Mouse (Mus musculus) midbrain, embryonic 16.5 days (tissue): ENCODE measurements around the gene Slc46a2. TPM values are rescaled to one million over a fixed set of nuclear protein-coding genes. Genes with fewer than 3 reads are reported as not detected.

ENCODE experiments used
- ATAC-seq: fragments of 200-750 bp; cut with Nextera tagmentation; 2 replicates; pipeline ENCODE4 v1.8.0; 2017; ENCODE audit warnings: moderate TSS enrichment
- H3K27ac ChIP-seq: fragments of 300-500 bp; sonication (generic); 2 replicates; pipeline ENCODE4 v1.5.1; 2014; ENCODE audit warnings: mild to moderate bottlenecking, low read length, mixed read lengths
- H3K27me3 ChIP-seq: fragments of 300-500 bp; sonication (generic); 2 replicates; pipeline ENCODE4 v1.6.1; 2014; ENCODE audit warnings: low read depth, low read length, mixed read lengths; ENCODE audit not compliant: control insufficient read depth, insufficient read depth
- H3K36me3 ChIP-seq: fragments of 300-500 bp; sonication (generic); 2 replicates; pipeline ENCODE4 v1.6.1; 2014; ENCODE audit warnings: mild to moderate bottlenecking, low read length, moderate library complexity, mixed read lengths; ENCODE audit not compliant: control insufficient read depth, insufficient read depth
- H3K4me1 ChIP-seq: fragments of 300-500 bp; sonication (generic); 2 replicates; pipeline ENCODE4 v1.6.1; 2014; ENCODE audit warnings: mild to moderate bottlenecking, low read length, mixed read lengths; ENCODE audit not compliant: control insufficient read depth, insufficient read depth
- H3K4me2 ChIP-seq: fragments of 300-500 bp; sonication (generic); 2 replicates; pipeline ENCODE4 v1.6.1; 2014; ENCODE audit warnings: mild to moderate bottlenecking, low read length, mixed read lengths
- H3K4me3 ChIP-seq: fragments of 300-500 bp; sonication (generic); 2 replicates; pipeline ENCODE4 v1.5.1; 2014; ENCODE audit warnings: low read depth, mild to moderate bottlenecking, low read length, moderate library complexity, mixed read lengths
- H3K9ac ChIP-seq: fragments of 300-500 bp; sonication (generic); 2 replicates; pipeline ENCODE4 v1.6.1; 2014; ENCODE audit warnings: low read depth, low read length, mixed read lengths
- H3K9me3 ChIP-seq: fragments of 300-500 bp; sonication (generic); replicated peaks from 2 replicates; pipeline ENCODE4 v1.6.1; 2014; ENCODE audit warnings: mild to moderate bottlenecking, low read length, mixed read lengths; ENCODE audit not compliant: control insufficient read depth, poor library complexity, severe bottlenecking
- WGBS: fragments of 180-500 bp; shearing (Covaris S2); extraction: QIAGEN DNeasy Blood & Tissue Kit; methylation state at CpG from one replicate; pipeline ENCODE4 v1.1.7; 2014; 5-methylcytosine and 5-hydroxymethylcytosine counted together
- polyA plus RNA-seq: library from polyadenylated mRNA; unstranded; fragments of >200 nt; fragmentation: Nextera tagmentation; extraction: Ambion mirVana; gene quantifications from 2 replicates; pipeline ENCODE4 v1.2.1, GENCODE M21; 2015

Slc46a2 gene
- polyA plus RNA-seq, 1 experiment from 2014 or later, result 0.08 TPM

GRCm38 (mm10) chr4:59917966-59918365 is 3.1 kb upstream of the Slc46a2 start:
- Histone ChIP-seq H3K4me3 (no peak overlapping the region), H3K27ac (no peak overlapping the region), H3K4me1 (no peaks in the 10 kb centered on the region), H3K4me2 (no peak overlapping the region), H3K36me3 (no peaks in the 10 kb centered on the region), H3K9me3 (no peaks in the 10 kb centered on the region), H3K27me3 (0 out of 2 replicates have a peak, but pooled peaks cover 3% of the 10 kb centered on the region), H3K9ac (no peak overlapping the region)
- 94% methylated on average over 3 of the region's 3 CpGs for WGBS
- ATAC-seq, result no peak

GRCm38 (mm10) chr4:59908785-59909184 is 6.1 kb downstream of the Slc46a2 start:
- H3K9me3 ChIP-seq, result no peaks in the 10 kb centered on the region
- WGBS, result 98% methylated on average over 2 of the region's 2 CpGs
- no peak for ATAC-seq
- no peak overlapping the region for H3K4me3 ChIP-seq
- H3K36me3 ChIP-seq, result no peaks in the 10 kb centered on the region
- no peaks in the 10 kb centered on the region for H3K27me3 ChIP-seq
- H3K4me2 ChIP-seq, result no peak overlapping the region
- no peaks in the 10 kb centered on the region for H3K4me1 ChIP-seq
- H3K9ac ChIP-seq, result no peak overlapping the region
- no peak overlapping the region for H3K27ac ChIP-seq

DNA sequence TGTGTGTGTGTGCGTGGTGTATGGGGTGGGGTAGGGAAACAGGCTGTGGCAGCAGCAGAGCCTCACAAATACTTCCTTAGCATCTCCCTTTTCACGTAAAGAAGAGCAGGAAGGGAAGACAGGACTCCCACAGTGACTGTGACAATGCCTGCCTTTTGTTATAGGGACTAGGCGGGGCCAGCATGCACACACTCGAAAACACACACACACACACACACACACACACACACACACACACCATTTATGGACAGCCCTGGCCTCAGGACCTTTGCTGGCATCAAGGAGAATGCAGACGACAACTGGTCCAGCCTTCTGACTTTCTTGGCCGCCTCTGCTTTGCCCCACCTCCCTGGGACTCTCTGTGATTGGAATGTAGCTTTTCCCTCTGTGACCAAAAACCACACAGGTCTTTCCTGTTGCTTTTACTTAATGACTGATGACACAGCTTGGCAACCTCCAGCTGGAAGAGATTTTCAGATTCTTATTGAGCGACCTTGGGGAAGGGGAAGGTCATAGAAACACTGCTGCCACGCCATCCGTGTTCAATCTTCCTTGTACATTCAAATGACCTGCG is 7.1 kb downstream of the Slc46a2 start:
- Histone ChIP-seq H3K4me3 (no peak overlapping the region), H3K4me1 (no peaks in the 10 kb centered on the region), H3K4me2 (no peak overlapping the region), H3K36me3 (no peaks in the 10 kb centered on the region), H3K9ac (no peak overlapping the region), H3K27ac (no peak overlapping the region), H3K9me3 (no peaks in the 10 kb centered on the region), H3K27me3 (no peaks in the 10 kb centered on the region)
- WGBS, result 50% methylated on average over 10 of the region's 10 CpGs
- no peak for ATAC-seq

- Histone ChIP-seq H3K27me3 (no peaks in the 10 kb centered on the region), H3K4me2 (no peak overlapping the region), H3K36me3 (no peaks in the 10 kb centered on the region), H3K27ac (no peak overlapping the region), H3K4me3 (no peak overlapping the region), H3K9ac (no peak overlapping the region), H3K9me3 (no peaks in the 10 kb centered on the region), H3K4me1 (no peaks in the 10 kb centered on the region)
- ATAC-seq, result no peak
- WGBS, result 86% methylated on average over 6 of the region's 6 CpGs
These were observed 7.8 kb downstream of the Slc46a2 start for GRCm38 (mm10) chr4:59907092-59907491.

- H3K4me2 ChIP-seq, result no peak overlapping the region
- no peak overlapping the region for H3K9ac ChIP-seq
- no peaks in the 10 kb centered on the region for H3K9me3 ChIP-seq
- H3K36me3 ChIP-seq, result peaks cover 4% of the 10 kb centered on the region; the same call in 1 of the 2 replicates
- 67% methylated on average over 6 of the region's 6 CpGs for WGBS
- H3K27me3 ChIP-seq, result no peaks in the 10 kb centered on the region
- no peak overlapping the region for H3K4me3 ChIP-seq
- no peaks in the 10 kb centered on the region for H3K4me1 ChIP-seq
- no peak for ATAC-seq
- no peak overlapping the region for H3K27ac ChIP-seq
These were observed 12.3 kb downstream of the Slc46a2 start for GRCm38 (mm10) chr4:59902547-59902946.

GRCm38 (mm10) chr4:59901810-59902209 is 13.0 kb downstream of the Slc46a2 start:
- H3K9me3 ChIP-seq, result no peaks in the 10 kb centered on the region
- no peak overlapping the region for H3K4me3 ChIP-seq
- no peak for ATAC-seq
- WGBS, result 98% methylated on average over 6 of the region's 6 CpGs
- H3K9ac ChIP-seq, result no peak overlapping the region
- H3K36me3 ChIP-seq, result peaks cover 4% of the 10 kb centered on the region; the same call in 1 of the 2 replicates
- no peak overlapping the region for H3K27ac ChIP-seq
- no peaks in the 10 kb centered on the region for H3K4me1 ChIP-seq
- H3K4me2 ChIP-seq, result no peak overlapping the region
- no peaks in the 10 kb centered on the region for H3K27me3 ChIP-seq

DNA sequence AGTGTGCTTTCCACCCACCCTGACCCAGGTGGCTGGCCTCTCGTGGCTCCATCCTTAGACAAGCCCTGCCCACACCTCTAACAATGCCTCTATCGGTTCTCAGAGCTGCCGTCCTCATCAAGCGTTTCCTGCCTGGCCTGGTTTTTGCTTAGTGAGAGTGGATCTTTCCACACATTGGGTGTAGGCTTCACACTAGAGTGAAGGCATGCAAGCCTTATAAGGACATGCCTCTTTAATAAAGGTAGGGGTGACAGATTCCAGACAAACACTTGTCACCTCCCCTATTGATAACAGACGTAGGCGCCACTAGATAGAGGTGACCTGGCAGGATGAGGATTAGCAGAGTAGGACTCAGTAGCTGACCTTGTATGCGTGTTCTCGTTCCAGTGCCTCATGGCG is 16.3 kb downstream of the Slc46a2 start:
- 91% methylated on average over 9 of the region's 9 CpGs for WGBS
- Histone ChIP-seq H3K4me2 (no peak overlapping the region), H3K27ac (no peak overlapping the region), H3K4me1 (no peaks in the 10 kb centered on the region), H3K27me3 (no peaks in the 10 kb centered on the region), H3K9ac (no peak overlapping the region), H3K36me3 (peaks cover 4% of the 10 kb centered on the region; the same call in 1 of the 2 replicates), H3K9me3 (no peaks in the 10 kb centered on the region), H3K4me3 (no peak overlapping the region)
- ATAC-seq, result no peak

GRCm38 (mm10) chr4:59897814-59898520 is 16.9 kb downstream of the Slc46a2 start:
- no peak overlapping the region for H3K27ac ChIP-seq
- peaks cover 4% of the 10 kb centered on the region; the same call in 1 of the 2 replicates for H3K36me3 ChIP-seq
- no peaks in the 10 kb centered on the region for H3K27me3 ChIP-seq
- H3K4me2 ChIP-seq, result no peak overlapping the region
- WGBS, result 89% methylated on average over 12 of the region's 12 CpGs
- no peak overlapping the region for H3K9ac ChIP-seq
- H3K9me3 ChIP-seq, result no peaks in the 10 kb centered on the region
- H3K4me1 ChIP-seq, result no peaks in the 10 kb centered on the region
- H3K4me3 ChIP-seq, result no peak overlapping the region
- no peak for ATAC-seq

DNA sequence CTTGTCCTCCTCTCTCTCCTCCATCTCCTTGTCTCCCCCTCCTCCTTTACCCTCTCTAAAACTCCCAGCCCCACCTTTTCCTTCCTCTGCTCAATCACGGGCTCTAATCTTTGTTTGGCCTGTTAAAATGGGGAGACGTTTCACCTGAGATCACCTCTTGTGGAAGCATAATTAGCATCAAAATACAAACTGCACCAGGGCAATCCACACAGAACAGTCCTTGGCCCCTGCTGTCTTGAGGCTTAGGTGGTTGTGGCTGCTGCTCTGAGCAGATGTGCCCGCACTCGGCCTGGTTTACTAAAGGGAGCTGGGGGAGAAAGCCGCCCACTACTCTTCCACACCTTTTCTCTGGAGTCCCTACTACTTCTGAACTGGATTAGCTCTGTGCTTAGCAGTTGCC is 18.9 kb downstream of the Slc46a2 start:
- Histone ChIP-seq H3K9ac (no peak overlapping the region), H3K4me1 (no peaks in the 10 kb centered on the region), H3K36me3 (peaks cover 4% of the 10 kb centered on the region; the same call in 1 of the 2 replicates), H3K9me3 (no peaks in the 10 kb centered on the region), H3K4me2 (no peak overlapping the region), H3K27ac (no peak overlapping the region), H3K4me3 (no peak overlapping the region), H3K27me3 (no peaks in the 10 kb centered on the region)
- ATAC-seq, result no peak
- WGBS, result 75% methylated on average over 5 of the region's 5 CpGs
